Mouse (Mus musculus) limb, embryonic 15.5 days (tissue): ENCODE results near the gene Mmrn2. TPM values are rescaled to one million over a fixed set of nuclear protein-coding genes. Genes with fewer than 3 reads are reported as not detected.

Experiments
- ATAC-seq: fragments of 200-750 bp; cut with Nextera tagmentation; 2 replicates; pipeline ENCODE4 v1.8.0; 2017; ENCODE audit warnings: low read depth, moderate TSS enrichment; ENCODE audit not compliant: insufficient number of reproducible peaks, low FRiP score, low TSS enrichment
- H3K27ac ChIP-seq: fragments of 300-500 bp; sonication (generic); 2 replicates; pipeline ENCODE4 v1.5.1; 2015; ENCODE audit warnings: moderate library complexity, mild to moderate bottlenecking, inconsistent platforms
- H3K27me3 ChIP-seq: fragments of 300-500 bp; sonication (generic); 2 replicates; pipeline ENCODE4 v1.6.1; 2015; ENCODE audit warnings: inconsistent platforms
- H3K36me3 ChIP-seq: fragments of 300-500 bp; sonication (generic); 2 replicates; pipeline ENCODE4 v1.6.1; 2015; ENCODE audit warnings: inconsistent platforms
- H3K4me1 ChIP-seq: fragments of 300-500 bp; sonication (generic); 2 replicates; pipeline ENCODE4 v1.6.1; 2015; ENCODE audit warnings: inconsistent platforms
- H3K4me2 ChIP-seq: fragments of 300-500 bp; sonication (generic); 2 replicates; pipeline ENCODE4 v1.6.1; 2015; ENCODE audit warnings: mild to moderate bottlenecking, inconsistent platforms
- H3K4me3 ChIP-seq: fragments of 300-500 bp; sonication (generic); 2 replicates; pipeline ENCODE4 v1.5.1; 2015; ENCODE audit warnings: mild to moderate bottlenecking, inconsistent platforms
- H3K9ac ChIP-seq: fragments of 300-500 bp; sonication (generic); 2 replicates; pipeline ENCODE4 v1.6.1; 2015; ENCODE audit warnings: inconsistent platforms
- H3K9me3 ChIP-seq: fragments of 300-500 bp; sonication (generic); 2 replicates; pipeline ENCODE4 v1.6.1; 2016; ENCODE audit warnings: inconsistent platforms
- WGBS: fragments of 180-500 bp; shearing (Covaris S2); methylation state at CpG from one replicate; pipeline ENCODE4 v1.1.7; 2015; 5-methylcytosine and 5-hydroxymethylcytosine counted together
- polyA plus RNA-seq: library from polyadenylated mRNA; unstranded; fragments of >200 nt; fragmentation: Nextera tagmentation; extraction: Ambion mirVana; gene quantifications from 2 replicates; pipeline ENCODE4 v1.2.1, GENCODE M21; 2015

Mmrn2 gene
- polyA plus RNA-seq: 8.1 and 9.5 TPM in 2 replicates

- Histone ChIP-seq H3K27ac (no peak within 1 kb of the TSS), H3K27me3 (no peaks in the 10 kb centered on the region), H3K9me3 (no peaks in the 10 kb centered on the region), H3K36me3 (no peaks in the 10 kb centered on the region), H3K9ac (no peak within 1 kb of the TSS), H3K4me1 (peaks cover 27% of the 10 kb centered on the region), H3K4me2 (no peak within 1 kb of the TSS), H3K4me3 (peak within 1 kb of the TSS; percentile 7; the same call in 1 of the 2 replicates)
- no peak for ATAC-seq
- 83% methylated on average over 13 of the region's 13 CpGs for WGBS
Observed at GRCm38 (mm10) chr14:34375415-34375904, at the start of gene Mmrn2. Mmrn2 (plus strand) TSS chr14:34375465.

GRCm38 (mm10) chr14:34326606-34327005 is 48.7 kb upstream of the Mmrn2 start:
- no peak overlapping the region for H3K4me3 ChIP-seq
- WGBS: 80% methylated on average over 3 of the region's 3 CpGs
- no peaks in the 10 kb centered on the region for H3K9me3 ChIP-seq
- H3K27ac ChIP-seq: no peak overlapping the region
- H3K9ac ChIP-seq: no peak overlapping the region
- peaks cover 53% of the 10 kb centered on the region for H3K36me3 ChIP-seq
- H3K4me1 ChIP-seq: no peaks in the 10 kb centered on the region
- no peak for ATAC-seq
- no peak overlapping the region for H3K4me2 ChIP-seq
- no peaks in the 10 kb centered on the region for H3K27me3 ChIP-seq

- no peaks in the 10 kb centered on the region for H3K27me3 ChIP-seq
- no peak overlapping the region for H3K4me2 ChIP-seq
- H3K27ac ChIP-seq: no peak overlapping the region
- no peak overlapping the region for H3K9ac ChIP-seq
- H3K4me1 ChIP-seq: no peaks in the 10 kb centered on the region
- 69% methylated on average over 1 of the region's 1 CpGs for WGBS
- H3K36me3 ChIP-seq: peaks cover 55% of the 10 kb centered on the region
- H3K4me3 ChIP-seq: no peak overlapping the region
- H3K9me3 ChIP-seq: no peaks in the 10 kb centered on the region
- no peak for ATAC-seq
Observed at GRCm38 (mm10) chr14:34327618-34328017, 47.6 kb upstream of the Mmrn2 start.

GRCm38 (mm10) chr14:34330657-34331158 is 44.6 kb upstream of the Mmrn2 start:
- no peak overlapping the region for H3K9ac ChIP-seq
- H3K36me3 ChIP-seq: peaks cover 63% of the 10 kb centered on the region
- ATAC-seq: no peak
- H3K4me3 ChIP-seq: no peak overlapping the region
- WGBS: 90% methylated on average over 9 of the region's 9 CpGs
- no peaks in the 10 kb centered on the region for H3K4me1 ChIP-seq
- H3K27ac ChIP-seq: no peak overlapping the region
- H3K27me3 ChIP-seq: no peaks in the 10 kb centered on the region
- H3K4me2 ChIP-seq: no peak overlapping the region
- H3K9me3 ChIP-seq: no peaks in the 10 kb centered on the region

- H3K4me3 ChIP-seq: no peak overlapping the region
- ATAC-seq: no peak
Observed at GRCm38 (mm10) chr14:34331886-34332285, 43.4 kb upstream of the Mmrn2 start.

GRCm38 (mm10) chr14:34332476-34332875 is 42.8 kb upstream of the Mmrn2 start:
- Histone ChIP-seq H3K4me2 (no peak overlapping the region), H3K4me3 (no peak overlapping the region), H3K27me3 (no peaks in the 10 kb centered on the region), H3K4me1 (no peaks in the 10 kb centered on the region), H3K9me3 (no peaks in the 10 kb centered on the region), H3K36me3 (peaks cover 73% of the 10 kb centered on the region), H3K9ac (no peak overlapping the region), H3K27ac (no peak overlapping the region)
- WGBS: 84% methylated on average over 5 of the region's 5 CpGs
- ATAC-seq: no peak

More at GRCm38 (mm10) chr14:34331886-34332285, 43.4 kb upstream of the Mmrn2 start:
- no peak overlapping the region for H3K9ac ChIP-seq
- H3K4me1 ChIP-seq: no peaks in the 10 kb centered on the region
- no peak overlapping the region for H3K27ac ChIP-seq
- no peak overlapping the region for H3K4me2 ChIP-seq
- 86% methylated on average over 3 of the region's 3 CpGs for WGBS
- H3K9me3 ChIP-seq: no peaks in the 10 kb centered on the region
- H3K27me3 ChIP-seq: no peaks in the 10 kb centered on the region
- peaks cover 70% of the 10 kb centered on the region for H3K36me3 ChIP-seq

GRCm38 (mm10) chr14:34339446-34339845 is 35.8 kb upstream of the Mmrn2 start:
- H3K36me3 ChIP-seq: peaks cover 81% of the 10 kb centered on the region
- H3K27ac ChIP-seq: no peak overlapping the region
- no peaks in the 10 kb centered on the region for H3K9me3 ChIP-seq
- H3K4me3 ChIP-seq: no peak overlapping the region
- H3K4me1 ChIP-seq: no peaks in the 10 kb centered on the region
- H3K4me2 ChIP-seq: no peak overlapping the region
- 56% methylated on average over 1 of the region's 1 CpGs for WGBS
- ATAC-seq: no peak
- no peaks in the 10 kb centered on the region for H3K27me3 ChIP-seq
- no peak overlapping the region for H3K9ac ChIP-seq

- Histone ChIP-seq H3K4me3 (no peak overlapping the region), H3K9me3 (no peaks in the 10 kb centered on the region), H3K27me3 (no peaks in the 10 kb centered on the region), H3K27ac (no peak overlapping the region), H3K4me1 (no peaks in the 10 kb centered on the region), H3K9ac (no peak overlapping the region), H3K4me2 (no peak overlapping the region), H3K36me3 (peaks cover 61% of the 10 kb centered on the region)
- WGBS: 94% methylated on average over 4 of the region's 4 CpGs
- no peak for ATAC-seq
Observed at GRCm38 (mm10) chr14:34341993-34342392, 33.3 kb upstream of the Mmrn2 start.

- Histone ChIP-seq H3K9ac (no peak overlapping the region), H3K27me3 (no peaks in the 10 kb centered on the region), H3K4me1 (no peaks in the 10 kb centered on the region), H3K36me3 (peaks cover 51% of the 10 kb centered on the region), H3K9me3 (no peaks in the 10 kb centered on the region), H3K27ac (no peak overlapping the region), H3K4me3 (no peak overlapping the region), H3K4me2 (no peak overlapping the region)
- WGBS: 90% methylated on average over 4 of the region's 4 CpGs
- ATAC-seq: no peak
Observed at GRCm38 (mm10) chr14:34343078-34343477, 32.2 kb upstream of the Mmrn2 start.

- no peak for ATAC-seq
- H3K9ac ChIP-seq: no peak overlapping the region
- 90% methylated on average over 5 of the region's 5 CpGs for WGBS
Observed at GRCm38 (mm10) chr14:34344361-34344760, 30.9 kb upstream of the Mmrn2 start.

GRCm38 (mm10) chr14:34345771-34346566 is 29.3 kb upstream of the Mmrn2 start:
- 57% methylated on average over 12 of the region's 12 CpGs for WGBS
- H3K4me2 ChIP-seq: no peak overlapping the region
- H3K9me3 ChIP-seq: no peaks in the 10 kb centered on the region
- no peak for ATAC-seq
- no peaks in the 10 kb centered on the region for H3K4me1 ChIP-seq
- no peak overlapping the region for H3K9ac ChIP-seq
- H3K27me3 ChIP-seq: no peaks in the 10 kb centered on the region
- no peak overlapping the region for H3K27ac ChIP-seq
- H3K4me3 ChIP-seq: no peak overlapping the region
- peaks cover 35% of the 10 kb centered on the region for H3K36me3 ChIP-seq

More at GRCm38 (mm10) chr14:34344361-34344760, 30.9 kb upstream of the Mmrn2 start:
- H3K27ac ChIP-seq: no peak overlapping the region
- peaks cover 41% of the 10 kb centered on the region for H3K36me3 ChIP-seq
- H3K9me3 ChIP-seq: no peaks in the 10 kb centered on the region
- H3K27me3 ChIP-seq: no peaks in the 10 kb centered on the region
- H3K4me1 ChIP-seq: no peaks in the 10 kb centered on the region
- H3K4me3 ChIP-seq: no peak overlapping the region
- no peak overlapping the region for H3K4me2 ChIP-seq

GRCm38 (mm10) chr14:34347084-34347483 is 28.2 kb upstream of the Mmrn2 start:
- Histone ChIP-seq H3K4me2 (no peak overlapping the region), H3K27ac (no peak overlapping the region), H3K27me3 (no peaks in the 10 kb centered on the region), H3K9me3 (no peaks in the 10 kb centered on the region), H3K4me1 (no peaks in the 10 kb centered on the region), H3K9ac (no peak overlapping the region), H3K4me3 (no peak overlapping the region), H3K36me3 (peaks cover 24% of the 10 kb centered on the region)
- no peak for ATAC-seq
- 92% methylated on average over 5 of the region's 5 CpGs for WGBS
